Comparison of ENCODE assay signal across 10 mouse cellular contexts in the genomic region with DNA sequence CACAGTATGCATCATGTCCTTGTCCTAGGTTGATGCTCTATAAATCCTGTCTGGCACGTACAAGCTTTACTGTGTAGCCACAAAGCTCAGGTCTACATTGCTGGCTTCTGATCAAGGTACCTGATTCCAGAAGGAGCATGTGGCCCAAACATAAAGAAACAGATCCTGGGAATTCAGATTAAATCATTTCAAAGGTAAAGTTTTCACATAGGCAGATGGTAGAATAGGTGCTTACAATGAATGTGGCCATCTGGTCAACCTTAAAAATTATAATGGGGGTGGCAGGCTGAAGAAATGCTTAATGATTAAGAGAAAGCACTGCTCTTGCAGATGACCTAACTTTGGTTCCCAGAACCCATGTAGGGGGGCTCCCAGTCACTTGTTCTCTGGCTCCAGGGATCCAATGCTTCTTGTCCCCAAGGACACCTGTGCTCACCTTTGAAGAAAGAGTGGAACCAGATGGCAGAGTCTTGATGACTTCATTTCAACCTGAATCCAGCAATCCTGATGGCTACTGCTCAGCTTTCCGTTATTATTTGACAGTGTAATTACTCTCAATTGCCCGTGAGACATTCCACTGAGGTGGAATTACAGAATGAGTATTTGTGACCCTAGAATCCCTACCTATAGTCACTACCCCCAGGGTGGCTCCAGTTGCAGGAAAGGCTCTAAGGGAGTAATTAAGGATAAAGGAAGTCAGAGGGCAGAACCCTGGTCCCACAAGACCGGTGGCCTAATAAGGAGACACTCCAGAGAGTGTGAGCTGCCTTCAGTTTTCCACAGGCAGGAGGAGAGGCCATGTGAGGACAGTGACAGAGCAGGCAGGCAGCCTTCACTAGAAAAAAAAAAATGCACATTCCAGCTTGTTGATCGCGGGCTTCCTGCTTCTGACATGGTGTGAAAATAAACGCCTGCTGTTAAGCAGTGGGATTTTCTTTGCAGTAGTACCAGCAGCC.
DNase-seq lines count a peak whose midpoint lies in the region; ATAC-seq and TF ChIP-seq lines count a peak whose summit lies in the region.
"Had no signal": no experiment of that assay in that cellular context is flagged by ENCODE, and none has a peak within 500 bp of the region (broad histone marks: within the 10 kb centered on the region; RNA-seq: fewer than 3 reads in every experiment).

No protein-coding gene starts in this region.

- WGBS in forebrain, embryonic 15.5 days = 35% methylated on average over 7 of the region's 7 CpGs
- 52% methylated on average over 7 of the region's 7 CpGs for WGBS in forebrain, embryonic 10.5 days
- 36% methylated on average over 7 of the region's 7 CpGs for WGBS in heart, postnatal 0 days
- 42% methylated on average over 7 of the region's 7 CpGs for WGBS in lung, adult 2 months

- DNase-seq in forebrain, embryonic 10.5 days (ENCODE audit: extremely low spot score, low spot score) = no peak
- DNase-seq in brain, embryonic 14.5 days (ENCODE audit: low read depth) = peak; percentile 42
- peak; percentile 49 for DNase-seq in heart, postnatal 0 days (ENCODE audit: low spot score)
- DNase-seq in ovary, postnatal 14 days (ENCODE audit: low spot score) = no peak
- DNase-seq in lung, adult 2 months = no peak
- DNase-seq in lung, postnatal 4 days = no peak
- DNase-seq: liver, embryonic 13.5 days had no signal

- H3K9me3 ChIP-seq in forebrain, embryonic 15.5 days = no peaks in the 10 kb centered on the region
- no peaks in the 10 kb centered on the region for H3K9me3 ChIP-seq in forebrain, embryonic 10.5 days
- H3K9me3 ChIP-seq in heart, postnatal 0 days (replicated peaks; ENCODE audit: control insufficient read depth, low read length) = no peaks in the 10 kb centered on the region
- H3K9me3 ChIP-seq: liver, embryonic 13.5 days had no signal

- no peaks in the 10 kb centered on the region for H3K27me3 ChIP-seq in forebrain, embryonic 15.5 days
- no peaks in the 10 kb centered on the region for H3K27me3 ChIP-seq in forebrain, embryonic 10.5 days (ENCODE audit: poor library complexity, severe bottlenecking)
- no peaks in the 10 kb centered on the region for H3K27me3 ChIP-seq in heart, postnatal 0 days (ENCODE audit: control insufficient read depth, insufficient read depth, low read length)
- H3K27me3 ChIP-seq: liver, embryonic 13.5 days had no signal

- no peaks in the 10 kb centered on the region for H3K4me1 ChIP-seq in forebrain, embryonic 15.5 days
- H3K4me1 ChIP-seq in forebrain, embryonic 10.5 days = peaks cover 9% of the 10 kb centered on the region
- peaks cover 3% of the 10 kb centered on the region for H3K4me1 ChIP-seq in cortical plate, adult 2 months (ENCODE audit: control insufficient read depth, insufficient read depth, low read length)
- 0 out of 2 replicates have a peak, but pooled peaks cover 4% of the 10 kb centered on the region for H3K4me1 ChIP-seq in heart, postnatal 0 days (ENCODE audit: control insufficient read depth, insufficient read depth)
- no peaks in the 10 kb centered on the region for H3K4me1 ChIP-seq in lung, adult 2 months (ENCODE audit: control insufficient read depth, insufficient read depth, low read length)
- H3K4me1 ChIP-seq: liver, embryonic 13.5 days had no signal

- no peak overlapping the region for H3K4me3 ChIP-seq in forebrain, embryonic 15.5 days
- H3K4me3 ChIP-seq in forebrain, embryonic 10.5 days = no peak overlapping the region
- H3K4me3 ChIP-seq in cortical plate, adult 2 months (ENCODE audit: insufficient read depth, low read length) = no peak overlapping the region
- no peak overlapping the region for H3K4me3 ChIP-seq in heart, postnatal 0 days (ENCODE audit: low read depth, low read length)
- H3K4me3 ChIP-seq in lung, adult 2 months (replicated peaks; ENCODE audit: extremely low read depth, low read depth, low read length) = no peak overlapping the region
- H3K4me3 ChIP-seq: erythroblast, embryonic 14.5 days; liver, embryonic 13.5 days had no signal

- no peak overlapping the region for H3K4me2 ChIP-seq in forebrain, embryonic 15.5 days (replicated peaks)
- no peak overlapping the region for H3K4me2 ChIP-seq in heart, postnatal 0 days (ENCODE audit: low read depth, low read length)
- H3K4me2 ChIP-seq: liver, embryonic 13.5 days had no signal

- no peaks in the 10 kb centered on the region for H3K36me3 ChIP-seq in forebrain, embryonic 15.5 days
- H3K36me3 ChIP-seq in forebrain, embryonic 10.5 days (replicated peaks) = no peaks in the 10 kb centered on the region
- no peaks in the 10 kb centered on the region for H3K36me3 ChIP-seq in heart, postnatal 0 days (replicated peaks; ENCODE audit: control insufficient read depth, insufficient read depth, low read length)
- H3K36me3 ChIP-seq: liver, embryonic 13.5 days had no signal

- peak; percentile 62; the same call in 1 of the 2 replicates for TF ChIP-seq EP300 in heart, postnatal 0 days (IDR thresholded peaks at IDR 0.05; ENCODE audit: low read depth)

- H3K9ac ChIP-seq in forebrain, embryonic 15.5 days (replicated peaks) = no peak overlapping the region
- H3K9ac ChIP-seq in heart, postnatal 0 days (replicated peaks; ENCODE audit: low read depth, low read length) = no peak overlapping the region
- H3K9ac ChIP-seq: liver, embryonic 13.5 days had no signal

- TF ChIP-seq POLR2A in brain, embryonic 14.5 days (IDR thresholded peaks at IDR 0.05; ENCODE audit: borderline replicate concordance, extremely low read depth, insufficient read depth, insufficient read length, poor library complexity, severe bottlenecking) = no peak
- TF ChIP-seq POLR2A in cortical plate, adult 2 months (IDR thresholded peaks at IDR 0.05; ENCODE audit: extremely low read depth, insufficient read depth, low read length) = no peak
- TF ChIP-seq POLR2A in lung, adult 2 months (IDR thresholded peaks at IDR 0.05; ENCODE audit: borderline replicate concordance, extremely low read depth, low read depth, low read length) = no peak

- H3K27ac ChIP-seq in forebrain, embryonic 15.5 days (replicated peaks) = no peak overlapping the region
- no peak overlapping the region for H3K27ac ChIP-seq in forebrain, embryonic 10.5 days
- 0 out of 2 replicates have a peak overlapping the region, but pooled peaks have one; percentile 76 for H3K27ac ChIP-seq in cortical plate, adult 2 months (ENCODE audit: insufficient read depth, low read length)
- H3K27ac ChIP-seq in heart, postnatal 0 days (ENCODE audit: low read depth) = 0 out of 2 replicates have a peak overlapping the region, but pooled peaks have one; percentile 11
- H3K27ac ChIP-seq: liver, embryonic 13.5 days had no signal

- peak; percentile 29; the same call in 1 of the 2 replicates for ATAC-seq in forebrain, embryonic 15.5 days (replicated peaks)
- ATAC-seq in heart, postnatal 0 days (ENCODE audit: insufficient read depth, low read depth) = peak; percentile 81

- no peak for TF ChIP-seq CTCF in brain, embryonic 14.5 days (IDR thresholded peaks at IDR 0.05; ENCODE audit: borderline replicate concordance, extremely low read depth, insufficient read depth, insufficient read length)
- TF ChIP-seq CTCF in cortical plate, adult 2 months (IDR thresholded peaks at IDR 0.05; ENCODE audit: extremely low read depth, insufficient read depth, low read length) = no peak
- TF ChIP-seq CTCF in heart, postnatal 0 days (IDR thresholded peaks at IDR 0.05; ENCODE audit: low read depth) = no peak
- TF ChIP-seq CTCF in lung, adult 2 months (IDR thresholded peaks at IDR 0.05; ENCODE audit: insufficient read depth, low read length) = no peak

Comparison
In these comparisons a context has a peak if more than half of its experiments do, and no peak if none do; other contexts are left out.
1. H3K27ac ChIP-seq: peak in cortical plate, adult 2 months (single experiment) and heart, postnatal 0 days (single experiment); none in forebrain, embryonic 15.5 days (single experiment) and forebrain, embryonic 10.5 days (single experiment).
2. DNase-seq: peak in brain, embryonic 14.5 days (single experiment) and heart, postnatal 0 days (single experiment); none in forebrain, embryonic 10.5 days (single experiment), ovary, postnatal 14 days (single experiment), lung, adult 2 months (single experiment) and lung, postnatal 4 days (0 of 2).